Mouse (Mus musculus) adipose tissue, adult 10 weeks (tissue): ENCODE measurements around the gene Abca14. TPM values are rescaled to one million over a fixed set of nuclear protein-coding genes. Genes with fewer than 3 reads are reported as not detected.

Source experiments
- polyA plus RNA-seq: library from polyadenylated mRNA; stranded (reverse); fragments of 350-450 nt; fragmentation: Illumina TruSeq; extraction: RNeasy Lipid Tissue Mini Kit (QIAGEN cat#74804); gene quantifications from one replicate; pipeline ENCODE4 v1.2.3, GENCODE M21; 2014; ENCODE audit warnings: low read depth, low replicate concordance

Gene Abca14
- 0.74 TPM for polyA plus RNA-seq

DNA sequence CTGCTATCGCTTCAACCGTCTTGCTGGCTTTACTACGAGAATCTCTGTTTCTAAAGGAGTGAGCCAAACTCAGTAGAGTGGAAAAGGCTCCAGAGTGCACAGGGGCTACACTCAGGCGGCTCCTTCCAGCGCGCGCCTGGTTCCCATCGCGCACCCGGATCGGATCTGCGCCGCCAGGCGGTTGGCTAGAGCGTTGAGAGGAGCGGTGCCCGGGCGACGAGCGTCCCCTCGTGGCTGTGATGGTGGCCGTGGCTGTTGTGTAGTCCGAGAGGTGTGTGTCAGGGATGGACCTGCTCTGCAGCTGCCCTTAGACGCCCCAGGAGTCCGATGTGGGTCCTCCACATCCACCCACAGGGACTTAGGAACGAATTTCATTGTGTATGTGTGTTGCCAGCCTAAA is at the start of gene Abca14:
TSS of gene Abca14 (plus strand) at position 173 of the 400 bp plus-strand sequence.

DNA sequence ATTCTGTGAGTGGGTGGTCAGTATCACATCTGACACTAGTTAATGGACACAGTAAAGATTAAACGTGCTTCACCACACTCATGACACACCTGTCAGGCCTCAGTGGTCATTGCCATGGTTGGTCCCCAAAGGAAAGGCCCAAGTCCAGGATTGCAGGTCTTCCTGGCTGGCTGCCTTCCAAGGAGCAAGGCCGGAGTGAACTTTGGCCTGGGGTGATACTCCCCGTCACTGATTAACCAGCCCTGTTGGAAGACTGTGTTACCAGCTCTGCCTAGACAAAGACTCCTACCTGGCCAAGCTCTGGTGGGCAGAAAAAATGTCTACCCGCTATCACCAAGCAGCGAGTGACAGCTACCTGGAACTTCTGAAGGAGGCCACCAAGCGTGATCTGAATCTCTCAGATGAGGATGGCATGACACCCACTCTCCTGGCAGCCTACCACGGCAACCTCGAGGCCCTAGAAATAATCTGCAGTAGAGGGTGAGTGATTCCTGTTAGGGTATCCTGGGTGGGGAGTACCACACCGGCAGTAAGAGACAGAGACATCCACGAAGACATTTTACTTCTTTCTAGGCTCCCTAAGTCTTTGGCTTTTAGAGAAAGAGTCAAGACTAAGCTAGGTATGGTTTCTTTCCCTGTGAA is 30.0 kb upstream of the Abca14 start, which contains the start of gene Anks4b:
TSS of gene Anks4b (plus strand) at position 256 of the 642 bp plus-strand sequence.

GRCm38 (mm10) chr7:120201771-120202170 is 2.0 kb upstream of the Abca14 start, which contains the start of gene Crym:
TSS of gene Crym (minus strand) at chr7:120202111.

DNA sequence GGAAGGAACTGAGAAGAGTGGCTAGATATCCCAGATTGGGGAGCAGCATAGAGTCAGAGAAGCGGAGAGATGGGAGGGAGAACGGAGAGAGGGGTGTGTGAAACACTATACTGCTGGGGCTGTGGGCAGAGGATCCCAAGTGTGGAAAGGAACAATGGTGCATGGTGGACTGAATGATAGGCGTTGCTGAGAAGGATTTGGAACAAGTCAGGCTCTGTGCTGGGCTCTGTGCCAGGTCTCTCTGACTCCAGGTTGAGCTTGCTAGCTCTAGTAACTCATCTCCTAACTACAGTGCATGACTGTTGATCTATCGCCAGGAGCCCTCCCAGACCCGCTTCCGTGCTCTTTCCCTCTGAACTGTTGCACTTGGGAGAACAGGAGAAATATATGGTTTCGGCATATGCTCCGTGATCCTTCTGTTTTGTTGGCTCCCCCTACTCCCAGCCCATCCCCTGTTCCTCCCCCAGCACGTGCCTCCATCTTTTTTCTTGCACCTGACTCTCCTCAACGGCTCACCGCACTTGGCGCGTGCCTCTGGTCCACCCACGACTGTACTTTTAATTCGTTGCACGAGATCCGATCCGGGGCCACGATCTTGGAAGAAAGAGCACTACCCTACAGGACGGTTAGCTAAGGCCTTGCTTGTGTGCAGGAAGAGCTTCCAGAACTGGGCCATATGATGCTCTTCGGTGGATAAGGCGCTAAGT is 124.5 kb downstream of the Abca14 start, which contains the start of gene Abca15:
TSS of gene Abca15 (plus strand) at position 584 of the 707 bp plus-strand sequence.

Other genes with a start within 250 kb of the Abca14 start
- gene Dnah3, start 108.7 kb upstream of the Abca14 start, polyA plus RNA-seq, result 2.8 TPM
- gene Tmem159, start 101.6 kb upstream of the Abca14 start, polyA plus RNA-seq, result 76.1 TPM
- gene Zp2, start 58.7 kb upstream of the Abca14 start, polyA plus RNA-seq, result not detected
- gene Anks4b, start 30.1 kb upstream of the Abca14 start, polyA plus RNA-seq, result 2.4 TPM
- 1.8 TPM for gene Crym, start 1.9 kb upstream of the Abca14 start, polyA plus RNA-seq
- gene Abca15, start 124.7 kb downstream of the Abca14 start, polyA plus RNA-seq, result 0.77 TPM
- gene Abca16, start 205.7 kb downstream of the Abca14 start, polyA plus RNA-seq, result 0.69 TPM